Mouse (Mus musculus): ENCODE results near the gene Mettl3. TPM values are rescaled to one million over a fixed set of nuclear protein-coding genes. Genes with fewer than 3 reads are reported as not detected.
"Not testable (repeated sequence)": the region's sequence is repeated elsewhere in the genome, so short reads cannot be mapped to it uniquely, and the experiment has no call there.

The Mettl3 gene
- total RNA-seq, 2 experiments from 2014 or later, result 35.2 to 35.3 TPM

DNA sequence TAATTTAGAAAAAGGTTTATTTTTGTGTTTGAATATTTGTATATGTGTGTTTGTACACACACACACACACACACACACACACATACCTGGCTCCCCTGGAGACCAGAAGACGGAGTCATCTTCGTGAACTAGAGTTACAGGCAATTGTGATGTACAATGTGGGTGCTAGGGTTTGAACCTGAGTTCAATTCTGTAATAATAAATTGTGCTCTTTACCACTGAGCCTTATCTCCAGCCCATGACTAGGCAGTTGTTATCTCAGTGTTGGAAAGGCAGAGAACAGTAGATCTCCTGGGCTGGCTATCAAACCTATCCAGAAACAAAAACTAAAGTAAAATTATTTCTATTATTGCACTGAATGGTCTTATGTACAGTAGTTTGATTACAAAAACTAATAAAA, 1.2 kb upstream of the Mettl3 start:
- DNase-seq (ENCODE audit: low spot score in 2 of 2), result no peak
- intact Hi-C loops (cut with DNase I), result no loop called here

DNA sequence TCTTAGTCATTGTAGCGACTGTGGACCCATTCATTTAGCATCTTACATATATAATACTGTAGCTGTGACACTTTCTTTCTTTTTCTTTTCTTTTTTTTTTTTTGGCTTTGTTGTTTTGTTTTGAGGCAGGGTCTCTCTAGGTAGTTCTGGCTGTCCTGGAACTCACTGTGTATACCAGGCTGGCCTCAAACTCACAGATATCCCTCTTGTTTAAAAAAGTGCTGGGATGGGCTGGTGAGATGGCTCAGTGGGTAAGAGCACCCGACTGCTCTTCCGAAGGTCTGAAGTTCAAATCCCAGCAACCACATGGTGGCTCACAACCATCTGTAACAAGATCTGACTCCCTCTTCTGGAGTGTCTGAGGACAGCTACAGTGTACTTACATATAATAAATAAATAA, 1.4 kb downstream of the Mettl3 start:
- DNase-seq (ENCODE audit: low spot score in 2 of 2); intact Hi-C loops (cut with DNase I): not testable (repeated sequence)

DNA sequence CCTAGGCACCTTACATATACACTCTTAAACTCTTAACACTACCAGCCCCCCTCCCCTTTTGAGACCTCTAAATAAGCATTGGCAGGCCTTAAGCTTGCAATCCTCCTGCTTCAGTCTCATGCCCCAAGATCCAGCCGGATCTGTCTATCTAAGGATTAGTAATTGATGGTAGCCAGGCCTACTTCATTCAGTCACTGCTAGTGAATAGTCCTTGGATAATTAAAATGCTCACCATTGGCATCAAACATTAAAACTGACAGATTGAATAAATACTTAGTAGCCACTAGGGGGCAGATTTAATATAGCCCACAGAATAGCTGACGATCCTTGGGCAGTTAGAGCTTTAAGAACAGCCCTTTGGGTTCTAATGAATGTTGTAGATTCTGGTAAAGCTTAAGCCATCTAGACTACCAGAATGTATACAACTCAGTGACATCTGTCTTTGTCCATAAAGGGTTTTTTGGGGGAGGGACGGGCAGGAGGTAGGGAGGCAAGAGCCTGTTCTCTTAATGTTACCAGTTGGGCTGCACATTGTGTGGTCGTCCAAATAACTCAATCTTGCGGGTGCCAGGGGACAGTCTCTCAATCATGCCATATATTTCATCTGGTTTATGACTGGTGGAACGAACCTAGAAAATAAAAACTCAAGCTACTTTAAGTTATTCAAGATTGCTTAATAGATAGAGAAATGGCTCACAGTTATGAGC, 9.2 kb downstream of the Mettl3 start:
- intact Hi-C loops (cut with DNase I), result loop anchor here (2.0 kb wide), 1 partner anchor 43 kb away; no protein-coding TSS in a partner anchor
- DNase-seq (ENCODE audit: low spot score in 2 of 2), result no peak

DNA sequence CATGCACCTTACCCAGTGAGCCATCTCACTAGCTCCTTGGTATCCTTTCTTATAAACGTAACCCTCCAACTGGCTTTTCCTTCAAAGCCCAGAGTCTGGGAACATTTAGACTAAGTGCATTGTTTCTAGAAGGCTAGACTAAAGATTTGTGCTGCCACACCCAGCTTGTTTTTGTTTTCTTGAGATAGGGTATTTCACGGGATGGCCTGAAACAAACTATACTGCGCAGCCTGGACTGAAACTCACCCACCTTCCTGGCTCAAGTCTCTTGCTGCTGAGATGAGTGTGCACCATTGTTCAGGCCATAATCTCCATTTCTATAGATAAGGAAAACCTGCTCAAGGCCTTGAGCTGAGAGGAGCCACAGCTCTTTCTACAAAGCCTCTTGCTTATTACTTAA, 20.7 kb downstream of the Mettl3 start:
- intact Hi-C loops (cut with DNase I), result no loop called here
- DNase-seq (ENCODE audit: low spot score in 2 of 2), result no peak

DNA sequence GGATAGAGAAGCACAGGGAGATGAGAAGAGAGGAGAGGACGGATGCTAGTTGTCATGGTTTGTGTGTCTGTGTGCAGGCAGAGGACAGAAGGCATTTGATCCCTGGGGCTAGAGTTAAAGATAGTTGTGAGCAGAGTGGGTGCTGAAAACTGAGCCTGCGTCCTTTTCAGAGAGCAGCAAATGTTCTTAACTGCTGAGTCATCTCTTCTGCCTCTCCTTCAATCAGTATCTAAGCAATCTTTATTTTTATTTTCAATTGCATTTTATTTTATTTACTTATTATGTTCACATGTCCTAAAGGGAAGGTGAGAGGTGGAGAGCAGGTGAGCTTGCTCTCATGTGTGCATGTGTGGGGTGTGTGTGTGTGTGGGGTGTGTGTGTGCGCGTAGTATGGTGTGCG, 21.3 kb downstream of the Mettl3 start:
- intact Hi-C loops (cut with DNase I), result no loop called here
- DNase-seq (ENCODE audit: low spot score in 2 of 2), result no peak

DNA sequence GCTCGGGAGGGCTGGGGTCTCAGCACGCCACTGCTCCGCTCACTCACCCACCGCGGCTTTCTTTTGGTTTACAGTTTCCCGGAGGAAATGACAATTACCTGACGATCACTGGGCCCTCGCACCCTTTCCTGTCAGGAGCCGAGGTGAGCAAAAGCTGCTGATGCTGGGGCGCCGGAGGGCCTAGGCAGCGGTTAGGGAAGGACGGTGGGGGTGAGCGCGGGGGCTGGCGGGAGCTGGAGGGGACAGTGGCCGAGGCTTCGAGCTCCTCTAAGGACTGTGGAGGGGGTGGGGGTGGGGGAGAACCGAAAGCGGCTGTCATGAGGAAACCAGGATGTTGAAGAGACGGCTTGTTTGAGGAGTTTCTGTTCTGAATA, 25.2 kb downstream of the Mettl3 start:
- intact Hi-C loops (cut with DNase I), result no loop called here
- DNase-seq (ENCODE audit: low spot score in 2 of 2), result no peak

DNA sequence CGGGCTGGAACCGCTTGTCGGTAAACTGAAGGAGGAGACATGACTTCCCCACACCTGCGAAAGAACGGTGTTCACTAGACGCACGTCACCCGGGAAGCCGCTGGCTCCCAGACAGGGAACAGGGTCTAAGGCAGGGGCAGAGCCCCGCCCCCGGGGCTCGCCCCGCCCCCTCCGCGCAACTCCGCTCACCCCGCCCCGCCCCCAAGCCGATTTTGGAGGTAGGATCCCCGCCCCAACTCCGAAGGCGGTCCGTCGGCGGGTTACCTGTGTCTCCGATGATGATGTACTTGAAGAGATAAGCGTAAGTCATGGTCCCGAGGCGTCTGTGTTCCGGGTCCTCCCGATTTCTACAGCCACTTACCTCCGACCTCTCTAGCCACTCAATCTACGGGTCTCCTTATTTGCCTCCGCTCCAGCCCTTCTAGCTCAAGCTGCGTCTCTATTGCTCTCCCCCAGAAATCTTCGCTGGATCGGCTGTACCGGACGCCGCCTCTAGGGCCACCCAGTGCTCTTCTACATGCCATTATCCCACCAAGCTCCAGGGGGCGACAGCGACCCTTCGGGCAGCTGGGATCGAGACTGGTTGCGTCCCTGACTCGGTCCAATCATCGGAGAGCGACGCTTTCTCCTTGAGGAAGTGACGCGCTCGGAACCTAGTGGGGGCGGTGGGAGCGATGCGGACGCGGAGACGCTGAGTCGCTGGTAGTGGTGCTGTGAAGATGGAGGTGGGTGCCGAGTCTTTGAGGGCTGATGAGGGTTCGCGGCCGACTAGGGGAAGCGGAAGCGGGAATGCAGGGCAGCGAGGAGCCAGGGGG, 25.8 kb downstream of the Mettl3 start, which contains the start of the genes Tox4 and Rab2b:
Tox4 (plus strand) TSS at position 215 of the 815 bp plus-strand sequence.
Rab2b (minus strand) TSS at position 614 of the 815 bp plus-strand sequence.
- intact Hi-C loops (cut with DNase I), result no loop called here
- DNase-seq (ENCODE audit: low spot score in 2 of 2), result peak; percentile 99 to 100

DNA sequence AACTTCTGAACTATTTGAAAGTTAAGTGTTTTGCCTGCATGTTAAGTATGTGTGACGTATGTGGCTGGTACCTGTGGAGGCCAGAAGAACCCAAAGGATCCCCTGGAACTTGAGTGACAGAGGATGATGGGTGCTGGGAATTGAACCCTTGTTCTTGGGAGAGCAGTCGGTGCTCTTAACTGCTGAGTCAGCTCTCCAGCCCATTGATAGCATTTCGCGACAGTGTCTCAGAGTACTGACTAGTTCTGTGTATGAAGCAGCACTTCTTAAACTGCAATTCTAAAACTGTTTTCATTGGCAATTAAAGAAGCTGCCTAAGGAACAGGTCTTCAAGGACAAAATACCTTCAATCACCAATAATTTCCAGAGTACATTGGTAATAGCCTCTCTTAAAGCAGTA, 27.7 kb downstream of the Mettl3 start:
- intact Hi-C loops (cut with DNase I), result no loop called here
- DNase-seq (ENCODE audit: low spot score in 2 of 2), result no peak

DNA sequence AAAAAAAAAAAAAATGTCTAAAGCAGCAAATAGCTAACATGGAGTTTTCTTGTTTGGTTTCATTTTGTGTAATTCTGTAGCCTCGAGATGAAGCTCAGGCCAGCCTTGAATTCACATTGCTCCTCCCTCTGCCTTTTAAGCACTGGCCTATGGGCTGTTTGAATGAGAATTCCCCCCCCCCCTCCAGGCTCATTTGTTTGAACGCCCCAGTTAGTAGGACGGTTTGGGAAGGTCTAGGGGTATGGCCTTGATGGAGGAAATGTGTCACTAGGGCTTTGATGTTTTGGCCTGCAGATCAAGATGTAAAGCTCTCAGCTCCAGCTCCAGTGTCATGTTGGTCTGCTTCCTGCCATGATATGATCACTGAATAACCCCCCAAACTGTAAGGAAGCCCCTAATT, 32.1 kb downstream of the Mettl3 start:
- no peak for DNase-seq (ENCODE audit: low spot score in 2 of 2)
- intact Hi-C loops (cut with DNase I), result no loop called here

DNA sequence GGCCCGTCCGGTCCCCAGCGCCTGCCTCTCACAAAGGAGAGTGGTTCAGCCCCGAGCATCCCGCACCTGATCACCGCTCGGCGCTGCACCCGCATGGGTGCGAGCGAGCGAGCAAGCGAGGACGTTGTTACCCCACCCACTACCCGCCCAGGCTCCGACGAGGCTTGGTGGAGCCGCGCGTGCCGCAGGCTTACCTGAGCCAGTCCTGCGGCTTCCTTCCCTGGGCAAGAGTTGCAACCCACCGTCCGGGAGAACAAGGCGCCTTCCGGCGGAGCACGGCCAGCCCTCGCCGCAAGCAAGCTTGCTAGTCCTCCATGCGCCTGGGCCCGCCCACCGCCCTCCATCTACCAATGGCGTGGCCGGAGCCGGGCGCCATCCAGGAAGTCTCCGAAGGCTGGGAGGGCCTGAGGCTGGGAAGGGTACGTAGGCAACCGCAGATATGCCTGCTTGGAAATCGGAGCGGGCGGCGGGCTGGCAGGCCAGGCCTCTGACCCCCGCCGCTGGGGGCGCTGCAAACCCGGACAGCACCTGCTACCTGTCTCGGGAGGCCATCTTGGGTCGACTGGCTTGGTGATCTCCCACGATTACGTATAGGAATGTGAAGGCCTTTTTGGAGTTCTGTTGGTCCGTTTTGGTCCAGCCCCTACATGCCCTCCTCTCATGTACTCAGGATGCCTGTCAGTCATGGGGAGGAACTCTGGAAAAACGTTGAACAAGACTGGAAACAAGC, 47.3 kb downstream of the Mettl3 start, which contains the start of gene Chd8:
Chd8 (minus strand) TSS at position 297 of the 730 bp plus-strand sequence.
- intact Hi-C loops (cut with DNase I), result no loop called here
- DNase-seq (ENCODE audit: low spot score in 2 of 2), result peak; percentile 97 to 98

DNA sequence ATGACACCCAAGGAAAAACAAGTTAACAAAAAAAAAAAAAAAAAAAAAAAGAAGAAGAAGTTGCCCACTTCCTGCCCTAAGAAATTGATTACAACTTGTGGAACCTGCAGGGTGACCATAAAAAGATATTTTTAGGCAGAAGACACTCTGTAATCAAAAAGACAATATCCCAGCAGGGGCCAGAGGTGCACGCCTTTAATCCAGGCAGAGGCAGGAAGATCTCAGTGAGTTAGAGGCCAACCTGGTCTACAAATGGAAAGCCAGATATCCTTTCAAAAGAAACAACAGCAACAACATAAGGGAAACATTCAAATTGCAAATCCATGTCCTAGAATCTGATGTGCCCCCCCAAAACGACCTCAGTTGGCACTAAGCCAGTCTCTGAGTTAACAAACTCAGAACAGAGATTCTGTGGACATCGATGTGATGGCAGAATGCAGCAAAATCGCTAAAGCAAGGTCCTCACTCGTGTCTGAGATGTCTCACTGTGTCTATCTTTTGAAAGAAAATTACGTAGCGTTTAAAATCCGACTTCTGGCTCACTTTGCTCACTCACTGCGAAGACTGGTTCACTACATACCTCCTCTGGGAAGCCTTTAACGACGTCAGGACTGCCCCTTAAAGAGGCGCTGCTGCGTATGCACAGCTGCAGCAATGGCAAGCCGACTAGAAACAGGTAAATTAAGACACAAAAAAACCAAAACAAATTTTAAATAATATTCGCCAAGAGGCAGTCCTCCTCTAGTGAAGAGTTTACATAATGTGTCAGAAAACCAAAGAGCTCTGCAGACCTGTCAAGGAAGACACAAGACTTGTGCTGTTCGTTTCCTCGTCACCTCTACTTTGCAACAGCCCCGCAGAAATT, 48.4 kb downstream of the Mettl3 start:
- intact Hi-C loops (cut with DNase I), result no loop called here
- DNase-seq (ENCODE audit: low spot score in 2 of 2), result peak in 1 of 2 experiments; percentile 35

DNA sequence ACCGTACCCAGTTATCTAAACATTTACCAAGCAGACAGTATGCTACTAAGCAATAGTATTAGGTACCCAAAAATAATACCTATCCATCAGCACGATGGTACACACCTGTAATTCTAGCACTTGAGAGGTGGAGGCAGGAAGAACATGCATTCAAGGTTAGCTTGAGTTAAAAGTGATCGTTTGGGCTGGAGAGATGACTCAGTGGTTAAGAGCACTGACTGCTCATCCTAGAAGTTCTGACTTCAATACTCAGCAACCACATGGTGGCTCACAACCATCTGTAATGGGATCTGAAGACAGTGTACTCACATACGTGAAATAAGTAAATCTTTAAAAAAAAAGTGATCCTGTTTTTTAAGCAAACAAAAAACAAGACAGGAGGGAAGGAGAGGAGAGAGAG, 58.8 kb downstream of the Mettl3 start:
- DNase-seq (ENCODE audit: low spot score in 2 of 2), result no peak
- intact Hi-C loops (cut with DNase I), result no loop called here

Other genes with a start within 250 kb of the Mettl3 start
- gene Hnrnpc, start 201.1 kb downstream of the Mettl3 start, total RNA-seq (2021), result 100 to 1,000 TPM; 194 to 206 TPM
- gene Rpgrip1, start 194.4 kb downstream of the Mettl3 start, total RNA-seq (2021), result 1 to 10 TPM in 1 of 2 experiments, under 1 TPM in 1; 0.88 to 2.2 TPM
- 10 to 100 TPM; 44.7 to 45.6 TPM for gene Supt16, start 107.7 kb downstream of the Mettl3 start, total RNA-seq (2021)
- 100 to 1,000 TPM; 107 to 111 TPM for gene Chd8, start 47.3 kb downstream of the Mettl3 start, total RNA-seq (2021)
- 10 to 100 TPM; 61.4 to 62.6 TPM for gene Tox4, start 26.0 kb downstream of the Mettl3 start, total RNA-seq (2021)
- 10 to 100 TPM; 34.7 to 35.3 TPM for gene Rab2b, start 25.6 kb downstream of the Mettl3 start, total RNA-seq (2021)
- gene Sall2, start 23.6 kb upstream of the Mettl3 start, total RNA-seq (2021), result 10 to 100 TPM; 32.7 to 37.1 TPM
- not detected for gene Olfr1513, start 51.3 kb upstream of the Mettl3 start, total RNA-seq (2021)
- not detected for gene Olfr1512, start 74.0 kb upstream of the Mettl3 start, total RNA-seq (2021)
- not detected for gene Olfr1511, start 92.3 kb upstream of the Mettl3 start, total RNA-seq (2021)
- not detected for gene Olfr1510, start 109.2 kb upstream of the Mettl3 start, total RNA-seq (2021)
- not detected for gene Olfr1509, start 137.9 kb upstream of the Mettl3 start, total RNA-seq (2021)
- gene Olfr1508, start 162.4 kb upstream of the Mettl3 start, total RNA-seq (2021), result not detected
- not detected for gene Olfr1507, start 190.6 kb upstream of the Mettl3 start, total RNA-seq (2021)

All from left cerebral cortex, postnatal 14 days (tissue).